Mouse (Mus musculus): ENCODE data around the gene Chp1. TPM values are rescaled to one million over a fixed set of nuclear protein-coding genes. Genes with fewer than 3 reads are reported as not detected.

Gene Chp1
- polyA plus RNA-seq, 1 experiment = 90.0 TPM

DNA sequence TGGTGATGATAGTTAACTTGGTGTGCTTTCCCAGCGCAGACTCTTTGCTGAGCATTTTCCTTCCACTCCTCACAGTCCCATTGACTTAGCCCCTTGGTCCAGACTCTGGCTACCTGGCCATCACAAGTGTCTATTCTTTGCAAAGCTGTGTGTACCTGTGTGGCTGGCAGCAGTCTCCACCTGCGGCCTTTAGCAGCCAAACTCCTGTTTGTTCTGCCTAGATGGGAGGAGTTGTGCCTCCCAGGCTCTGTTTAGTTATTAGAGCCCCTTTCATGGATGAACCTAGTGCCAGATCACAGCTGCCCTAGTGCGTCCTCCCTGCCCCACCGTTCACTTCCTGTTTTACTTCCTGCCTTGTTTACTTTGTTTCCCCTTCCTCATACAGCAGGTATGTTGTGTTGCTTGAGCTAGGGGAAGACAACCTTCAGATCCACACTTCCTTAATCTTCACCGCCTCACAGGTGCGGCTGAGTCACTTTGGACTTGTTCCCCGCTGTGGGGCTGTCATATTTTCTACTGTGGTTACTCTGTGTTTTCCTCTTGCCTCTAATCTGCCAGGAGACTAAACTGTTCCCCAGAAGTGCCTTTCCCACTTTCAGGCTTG lies 11.3 kb downstream of the Chp1 start:
- Histone ChIP-seq H3K4me1 (ENCODE audit: control insufficient read depth, insufficient read depth, low read length) (peaks cover 8% of the 10 kb centered on the region), H3K4me3 (ENCODE audit: insufficient read depth, low read length) (no peak overlapping the region), H3K27ac (ENCODE audit: insufficient read depth, low read depth, low read length) (no peak overlapping the region)
- TF ChIP-seq CTCF (IDR thresholded peaks at IDR 0.05; ENCODE audit: low read depth, low read length) (no peak), POLR2A (IDR thresholded peaks at IDR 0.05; ENCODE audit: borderline replicate concordance, low read depth, low read length) (no peak)

DNA sequence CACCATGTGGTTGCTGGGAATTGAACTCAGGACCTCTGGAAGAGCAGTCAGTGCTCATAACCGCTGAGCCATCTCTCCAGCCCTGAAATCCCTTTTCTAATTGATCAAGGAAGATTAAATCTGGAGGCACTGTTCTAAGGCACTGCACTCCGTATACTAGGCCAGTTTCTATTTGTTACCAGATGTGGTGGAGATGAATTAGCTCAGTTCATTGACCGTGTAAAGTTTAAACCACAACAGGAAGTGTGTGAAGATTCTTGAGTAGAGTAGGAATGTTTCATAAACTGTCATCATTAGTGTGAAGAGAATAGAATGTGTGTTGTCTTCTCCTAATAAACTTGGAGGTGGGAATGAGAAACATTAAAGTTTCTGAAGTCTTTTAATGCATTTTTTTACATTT lies 14.3 kb downstream of the Chp1 start:
- Histone ChIP-seq H3K4me1 (ENCODE audit: control insufficient read depth, insufficient read depth, low read length) (peaks cover 10% of the 10 kb centered on the region), H3K27ac (ENCODE audit: insufficient read depth, low read depth, low read length) (no peak overlapping the region), H3K4me3 (ENCODE audit: insufficient read depth, low read length) (no peak overlapping the region)
- no peak for TF ChIP-seq CTCF (IDR thresholded peaks at IDR 0.05; ENCODE audit: low read depth, low read length)
- TF ChIP-seq POLR2A (IDR thresholded peaks at IDR 0.05; ENCODE audit: borderline replicate concordance, low read depth, low read length) = no peak

- Histone ChIP-seq H3K4me3 (ENCODE audit: insufficient read depth, low read length) (no peak overlapping the region), H3K4me1 (ENCODE audit: control insufficient read depth, insufficient read depth, low read length) (0 out of 2 replicates have a peak, but pooled peaks cover 2% of the 10 kb centered on the region), H3K27ac (ENCODE audit: insufficient read depth, low read depth, low read length) (no peak overlapping the region)
- TF ChIP-seq POLR2A (IDR thresholded peaks at IDR 0.05; ENCODE audit: borderline replicate concordance, low read depth, low read length) = no peak
- TF ChIP-seq CTCF (IDR thresholded peaks at IDR 0.05; ENCODE audit: low read depth, low read length) = no peak
These were observed 17.8 kb downstream of the Chp1 start for GRCm38 (mm10) chr2:119565284-119565683.

- 0 out of 2 replicates have a peak, but pooled peaks cover 2% of the 10 kb centered on the region for H3K4me1 ChIP-seq (ENCODE audit: control insufficient read depth, insufficient read depth, low read length)
- no peak overlapping the region for H3K4me3 ChIP-seq (ENCODE audit: insufficient read depth, low read length)
- no peak overlapping the region for H3K27ac ChIP-seq (ENCODE audit: insufficient read depth, low read depth, low read length)
- TF ChIP-seq POLR2A (IDR thresholded peaks at IDR 0.05; ENCODE audit: borderline replicate concordance, low read depth, low read length) (no peak), CTCF (IDR thresholded peaks at IDR 0.05; ENCODE audit: low read depth, low read length) (no peak)
These were observed 18.8 kb downstream of the Chp1 start for GRCm38 (mm10) chr2:119566182-119566855.

GRCm38 (mm10) chr2:119572471-119572870 lies 25.0 kb downstream of the Chp1 start:
- Histone ChIP-seq H3K4me3 (ENCODE audit: insufficient read depth, low read length) (no peak overlapping the region), H3K27ac (ENCODE audit: insufficient read depth, low read depth, low read length) (no peak overlapping the region), H3K4me1 (ENCODE audit: control insufficient read depth, insufficient read depth, low read length) (peaks cover 8% of the 10 kb centered on the region)
- TF ChIP-seq POLR2A (IDR thresholded peaks at IDR 0.05; ENCODE audit: borderline replicate concordance, low read depth, low read length) (no peak), CTCF (IDR thresholded peaks at IDR 0.05; ENCODE audit: low read depth, low read length) (no peak)

- H3K4me1 ChIP-seq (ENCODE audit: control insufficient read depth, insufficient read depth, low read length) = no peaks in the 10 kb centered on the region
- TF ChIP-seq CTCF (IDR thresholded peaks at IDR 0.05; ENCODE audit: low read depth, low read length) (no peak), POLR2A (IDR thresholded peaks at IDR 0.05; ENCODE audit: borderline replicate concordance, low read depth, low read length) (no peak)
- H3K27ac ChIP-seq (ENCODE audit: insufficient read depth, low read depth, low read length) = no peak overlapping the region
- H3K4me3 ChIP-seq (ENCODE audit: insufficient read depth, low read length) = no peak overlapping the region
These were observed 34.1 kb downstream of the Chp1 start for GRCm38 (mm10) chr2:119581571-119581970.

DNA sequence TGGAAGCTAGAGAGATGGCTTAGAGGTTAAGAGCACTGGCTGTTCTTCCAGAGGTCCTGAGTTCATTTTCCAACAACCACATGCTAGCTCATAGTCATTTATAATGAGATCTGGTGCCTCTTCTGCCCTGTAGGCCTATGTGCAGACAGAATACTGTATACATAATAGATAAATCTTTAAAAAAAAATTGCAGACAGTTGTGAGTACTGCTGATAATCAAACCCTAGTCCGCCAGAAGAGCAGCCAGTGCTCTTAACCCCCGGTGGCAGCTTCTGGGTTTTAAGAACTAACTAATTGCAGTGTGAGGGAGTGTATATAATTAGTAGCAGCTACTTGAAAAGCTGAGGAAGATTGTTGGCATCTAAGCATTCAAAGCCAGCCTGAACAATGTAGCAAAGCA lies 35.9 kb downstream of the Chp1 start:
- H3K4me3 ChIP-seq (ENCODE audit: insufficient read depth, low read length) = no peak overlapping the region
- H3K4me1 ChIP-seq (ENCODE audit: control insufficient read depth, insufficient read depth, low read length) = no peaks in the 10 kb centered on the region
- no peak overlapping the region for H3K27ac ChIP-seq (ENCODE audit: insufficient read depth, low read depth, low read length)
- no peak for TF ChIP-seq POLR2A (IDR thresholded peaks at IDR 0.05; ENCODE audit: borderline replicate concordance, low read depth, low read length)
- no peak for TF ChIP-seq CTCF (IDR thresholded peaks at IDR 0.05; ENCODE audit: low read depth, low read length)

DNA sequence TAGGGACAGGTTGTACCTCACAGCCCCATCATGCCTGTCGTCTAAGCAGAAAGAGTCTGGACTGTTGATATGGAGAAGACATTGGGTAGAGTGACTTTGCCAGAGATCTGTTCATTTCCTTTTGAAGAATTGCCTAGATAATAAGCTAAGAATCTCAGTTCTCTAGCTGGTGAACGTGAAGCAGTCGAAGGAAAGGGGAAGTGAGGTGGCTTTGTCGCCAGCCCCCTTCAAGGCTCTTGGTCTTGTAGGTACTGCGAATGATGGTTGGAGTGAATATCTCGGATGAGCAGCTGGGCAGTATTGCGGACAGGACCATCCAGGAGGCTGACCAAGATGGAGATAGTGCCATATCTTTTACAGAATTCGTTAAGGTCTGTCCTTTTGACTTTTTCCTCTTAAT lies 36.8 kb downstream of the Chp1 start:
- TF ChIP-seq POLR2A (IDR thresholded peaks at IDR 0.05; ENCODE audit: borderline replicate concordance, low read depth, low read length) (no peak), CTCF (IDR thresholded peaks at IDR 0.05; ENCODE audit: low read depth, low read length) (no peak)
- no peaks in the 10 kb centered on the region for H3K4me1 ChIP-seq (ENCODE audit: control insufficient read depth, insufficient read depth, low read length)
- H3K4me3 ChIP-seq (ENCODE audit: insufficient read depth, low read length) = no peak overlapping the region
- no peak overlapping the region for H3K27ac ChIP-seq (ENCODE audit: insufficient read depth, low read depth, low read length)

GRCm38 (mm10) chr2:119587383-119587782 lies 39.9 kb downstream of the Chp1 start:
- Histone ChIP-seq H3K4me1 (ENCODE audit: control insufficient read depth, insufficient read depth, low read length) (no peaks in the 10 kb centered on the region), H3K27ac (ENCODE audit: insufficient read depth, low read depth, low read length) (no peak overlapping the region), H3K4me3 (ENCODE audit: insufficient read depth, low read length) (no peak overlapping the region)
- TF ChIP-seq POLR2A (IDR thresholded peaks at IDR 0.05; ENCODE audit: borderline replicate concordance, low read depth, low read length) (no peak), CTCF (IDR thresholded peaks at IDR 0.05; ENCODE audit: low read depth, low read length) (peak; percentile 88)

GRCm38 (mm10) chr2:119591247-119591646 lies 43.8 kb downstream of the Chp1 start:
- TF ChIP-seq POLR2A (IDR thresholded peaks at IDR 0.05; ENCODE audit: borderline replicate concordance, low read depth, low read length) (no peak), CTCF (IDR thresholded peaks at IDR 0.05; ENCODE audit: low read depth, low read length) (no peak)
- Histone ChIP-seq H3K4me3 (ENCODE audit: insufficient read depth, low read length) (no peak overlapping the region), H3K4me1 (ENCODE audit: control insufficient read depth, insufficient read depth, low read length) (peaks cover 5% of the 10 kb centered on the region), H3K27ac (ENCODE audit: insufficient read depth, low read depth, low read length) (no peak overlapping the region)

Data from bone marrow macrophage, adult 2 months (primary cell).